Mouse (Mus musculus) embryonic facial prominence, embryonic 12.5 days (tissue): ENCODE measurements around the gene 5330417C22Rik. TPM values are rescaled to one million over a fixed set of nuclear protein-coding genes. Genes with fewer than 3 reads are reported as not detected.

Source experiments
- ATAC-seq: fragments of 200-750 bp; cut with Nextera tagmentation; 2 replicates; pipeline ENCODE4 v1.8.0; 2017; ENCODE audit not compliant: insufficient number of reproducible peaks, insufficient read depth, low FRiP score, low TSS enrichment
- H3K27ac ChIP-seq: fragments of 300-500 bp; sonication (generic); 2 replicates; pipeline ENCODE4 v1.5.1; 2016; ENCODE audit warnings: mild to moderate bottlenecking
- H3K27me3 ChIP-seq: fragments of 300-500 bp; sonication (generic); 2 replicates; pipeline ENCODE4 v1.6.1; 2016; ENCODE audit warnings: mild to moderate bottlenecking, moderate library complexity
- H3K36me3 ChIP-seq: fragments of 300-500 bp; sonication (generic); 2 replicates; pipeline ENCODE4 v1.6.1; 2016; ENCODE audit warnings: mild to moderate bottlenecking
- H3K4me1 ChIP-seq: fragments of 300-500 bp; sonication (generic); 2 replicates; pipeline ENCODE4 v1.6.1; 2016
- H3K4me2 ChIP-seq: fragments of 300-500 bp; sonication (generic); replicated peaks from 2 replicates; pipeline ENCODE4 v1.6.1; 2016; ENCODE audit warnings: mild to moderate bottlenecking, moderate library complexity
- H3K4me3 ChIP-seq: fragments of 300-500 bp; sonication (generic); 2 replicates; pipeline ENCODE4 v1.5.1; 2016; ENCODE audit warnings: mild to moderate bottlenecking
- H3K9ac ChIP-seq: fragments of 300-500 bp; sonication (generic); 2 replicates; pipeline ENCODE4 v1.6.1; 2016; ENCODE audit warnings: mild to moderate bottlenecking, moderate library complexity
- H3K9me3 ChIP-seq: fragments of 300-500 bp; sonication (generic); 2 replicates; pipeline ENCODE4 v1.6.1; 2016; ENCODE audit warnings: mild to moderate bottlenecking, moderate library complexity
- WGBS: fragments of 180-500 bp; shearing (Covaris S2); methylation state at CpG from one replicate; pipeline ENCODE4 v1.1.7; 2016; 5-methylcytosine and 5-hydroxymethylcytosine counted together
- polyA plus RNA-seq: library from polyadenylated mRNA; unstranded; fragments of >200 nt; fragmentation: Nextera tagmentation; extraction: Ambion mirVana; gene quantifications from 2 replicates; pipeline ENCODE4 v1.2.1, GENCODE M21; 2016

The 5330417C22Rik gene
- polyA plus RNA-seq, 1 experiment from 2014 or later = 1.3 TPM

- H3K9me3 ChIP-seq = no peaks in the 10 kb centered on the region
- H3K4me2 ChIP-seq = no peak overlapping the region
- peaks cover 13% of the 10 kb centered on the region for H3K4me1 ChIP-seq
- no peak overlapping the region for H3K4me3 ChIP-seq
- ATAC-seq = no peak
- 38% methylated on average over 6 of the region's 6 CpGs for WGBS
- H3K27ac ChIP-seq = no peak overlapping the region
- H3K9ac ChIP-seq = no peak overlapping the region
- peaks cover 32% of the 10 kb centered on the region for H3K36me3 ChIP-seq
- H3K27me3 ChIP-seq = no peaks in the 10 kb centered on the region
Measured at GRCm38 (mm10) chr3:108423006-108423405, 113.3 kb downstream of the 5330417C22Rik start.

- under 1% methylated on average over 48 of the region's 48 CpGs for WGBS
- ATAC-seq = peak; percentile 70
- H3K4me3 ChIP-seq = peak overlapping the region; percentile 82
- peaks cover 18% of the 10 kb centered on the region for H3K4me1 ChIP-seq
- H3K9ac ChIP-seq = peak overlapping the region; percentile 82
- peaks cover 13% of the 10 kb centered on the region for H3K9me3 ChIP-seq
- H3K27me3 ChIP-seq = peaks cover 21% of the 10 kb centered on the region
- H3K36me3 ChIP-seq = peaks cover 27% of the 10 kb centered on the region
- peak overlapping the region; percentile 63; the same call in 1 of the 2 replicates for H3K27ac ChIP-seq
- peak overlapping the region; percentile 99 for H3K4me2 ChIP-seq
Measured at GRCm38 (mm10) chr3:108415831-108416223, 120.5 kb downstream of the 5330417C22Rik start.

- 6% methylated on average over 67 of the region's 67 CpGs for WGBS
- 0 out of 2 replicates have a peak, but pooled peaks have one; percentile 6 for ATAC-seq
- H3K4me2 ChIP-seq = peak within 1 kb of the TSS; percentile 99
- peak within 1 kb of the TSS; percentile 63; the same call in 1 of the 2 replicates for H3K27ac ChIP-seq
- peaks cover 13% of the 10 kb centered on the region for H3K9me3 ChIP-seq
- H3K27me3 ChIP-seq = peaks cover 21% of the 10 kb centered on the region
- peaks cover 24% of the 10 kb centered on the region for H3K4me1 ChIP-seq
- H3K4me3 ChIP-seq = peak within 1 kb of the TSS; percentile 82
- H3K9ac ChIP-seq = peak within 1 kb of the TSS; percentile 82
- peaks cover 27% of the 10 kb centered on the region for H3K36me3 ChIP-seq
Measured at GRCm38 (mm10) chr3:108414857-108415830, 121.2 kb downstream of the 5330417C22Rik start, which contains the start of gene Celsr2. Celsr2 (minus strand) TSS chr3:108415552.

- 95% methylated on average over 35 of the region's 35 CpGs for WGBS
- Histone ChIP-seq H3K4me2 (no peak overlapping the region), H3K9me3 (peaks cover 13% of the 10 kb centered on the region), H3K9ac (no peak overlapping the region), H3K36me3 (peaks cover 30% of the 10 kb centered on the region), H3K4me3 (no peak overlapping the region), H3K27ac (no peak overlapping the region), H3K27me3 (peaks cover 21% of the 10 kb centered on the region), H3K4me1 (peaks cover 29% of the 10 kb centered on the region)
- no peak for ATAC-seq
Measured at GRCm38 (mm10) chr3:108413634-108414360, 122.5 kb downstream of the 5330417C22Rik start.

GRCm38 (mm10) chr3:108411754-108412121 lies 124.6 kb downstream of the 5330417C22Rik start:
- Histone ChIP-seq H3K9me3 (peaks cover 13% of the 10 kb centered on the region), H3K36me3 (peaks cover 31% of the 10 kb centered on the region), H3K4me1 (peaks cover 29% of the 10 kb centered on the region), H3K27me3 (peaks cover 17% of the 10 kb centered on the region), H3K4me3 (no peak overlapping the region), H3K9ac (peak overlapping the region; percentile 36; the same call in 1 of the 2 replicates), H3K4me2 (peak overlapping the region; percentile 33), H3K27ac (peak overlapping the region; percentile 75; the same call in 1 of the 2 replicates)
- WGBS = 53% methylated on average over 8 of the region's 8 CpGs
- ATAC-seq = no peak

GRCm38 (mm10) chr3:108411026-108411753 lies 125.1 kb downstream of the 5330417C22Rik start:
- 36% methylated on average over 5 of the region's 5 CpGs for WGBS
- peaks cover 12% of the 10 kb centered on the region for H3K27me3 ChIP-seq
- no peak for ATAC-seq
- H3K36me3 ChIP-seq = peaks cover 31% of the 10 kb centered on the region
- peaks cover 13% of the 10 kb centered on the region for H3K9me3 ChIP-seq
- H3K4me3 ChIP-seq = no peak overlapping the region
- H3K4me2 ChIP-seq = peak overlapping the region; percentile 33
- H3K9ac ChIP-seq = 0 out of 2 replicates have a peak overlapping the region, but pooled peaks have one; percentile 29
- H3K4me1 ChIP-seq = peaks cover 29% of the 10 kb centered on the region
- peak overlapping the region; percentile 75; the same call in 1 of the 2 replicates for H3K27ac ChIP-seq

GRCm38 (mm10) chr3:108410359-108410714 lies 126.0 kb downstream of the 5330417C22Rik start:
- 23% methylated on average over 5 of the region's 5 CpGs for WGBS

GRCm38 (mm10) chr3:108409656-108410358 lies 126.5 kb downstream of the 5330417C22Rik start:
- Histone ChIP-seq H3K4me3 (peak overlapping the region; percentile 13; the same call in 1 of the 2 replicates), H3K4me1 (peaks cover 36% of the 10 kb centered on the region), H3K9ac (0 out of 2 replicates have a peak overlapping the region, but pooled peaks have one; percentile 29), H3K27ac (peak overlapping the region; percentile 75), H3K27me3 (peaks cover 3% of the 10 kb centered on the region; the same call in 1 of the 2 replicates), H3K36me3 (peaks cover 31% of the 10 kb centered on the region), H3K4me2 (peak overlapping the region; percentile 33), H3K9me3 (peaks cover 13% of the 10 kb centered on the region)
- no peak for ATAC-seq
- WGBS = 53% methylated on average over 8 of the region's 8 CpGs

More at GRCm38 (mm10) chr3:108410359-108410714, 126.0 kb downstream of the 5330417C22Rik start:
- Histone ChIP-seq H3K27me3 (peaks cover 9% of the 10 kb centered on the region; the same call in 1 of the 2 replicates), H3K4me1 (peaks cover 36% of the 10 kb centered on the region), H3K27ac (peak overlapping the region; percentile 75), H3K36me3 (peaks cover 31% of the 10 kb centered on the region), H3K4me2 (peak overlapping the region; percentile 33), H3K4me3 (peak overlapping the region; percentile 13; the same call in 1 of the 2 replicates), H3K9me3 (peaks cover 13% of the 10 kb centered on the region), H3K9ac (0 out of 2 replicates have a peak overlapping the region, but pooled peaks have one; percentile 29)
- ATAC-seq = no peak

GRCm38 (mm10) chr3:108408517-108409008 lies 127.8 kb downstream of the 5330417C22Rik start:
- ATAC-seq = no peak
- no peak overlapping the region for H3K4me2 ChIP-seq
- H3K36me3 ChIP-seq = peaks cover 23% of the 10 kb centered on the region
- H3K9me3 ChIP-seq = peaks cover 6% of the 10 kb centered on the region; the same call in 1 of the 2 replicates
- H3K27ac ChIP-seq = no peak overlapping the region
- no peaks in the 10 kb centered on the region; the same call in 1 of the 2 replicates for H3K27me3 ChIP-seq
- H3K9ac ChIP-seq = no peak overlapping the region
- WGBS = 89% methylated on average over 8 of the region's 8 CpGs
- peaks cover 33% of the 10 kb centered on the region for H3K4me1 ChIP-seq
- no peak overlapping the region for H3K4me3 ChIP-seq

GRCm38 (mm10) chr3:108406306-108406885 lies 129.9 kb downstream of the 5330417C22Rik start:
- no peak for ATAC-seq
- Histone ChIP-seq H3K36me3 (peaks cover 4% of the 10 kb centered on the region; the same call in 1 of the 2 replicates), H3K27ac (no peak overlapping the region), H3K4me2 (no peak overlapping the region), H3K4me1 (peaks cover 32% of the 10 kb centered on the region), H3K9me3 (no peaks in the 10 kb centered on the region), H3K4me3 (no peak overlapping the region), H3K9ac (no peak overlapping the region), H3K27me3 (no peaks in the 10 kb centered on the region; the same call in 1 of the 2 replicates)
- 89% methylated on average over 24 of the region's 24 CpGs for WGBS
